Mouse (Mus musculus) Patski (cell line): ENCODE results near the gene Olfr215. TPM values are rescaled to one million over a fixed set of nuclear protein-coding genes. Genes with fewer than 3 reads are reported as not detected.
"Not testable (repeated sequence)": the region's sequence is repeated elsewhere in the genome, so short reads cannot be mapped to it uniquely, and the experiment has no call there.

Experiments
- ATAC-seq: fragments of 100-300 bp; one replicate; pipeline ENCODE4 v1.8.0; 2021
- CTCF ChIA-PET: fragments of 350-600 bp; sonication (Branson Sonifier 250); formaldehyde crosslinking; loops from one replicate; lab custom pipeline; 2022; ENCODE audit warnings: inconsistent platforms; lab: Charles Lee
- POLR2A ChIA-PET: fragments of 350-600 bp; sonication (Branson Sonifier 250); formaldehyde crosslinking; loops from one replicate; lab custom pipeline; 2022; ENCODE audit warnings: antibody characterized with exemption, inconsistent platforms; lab: Charles Lee
- DNase-seq: peaks from one replicate; pipeline ENCODE4 v3.0.0-alpha.2; 2011; ENCODE audit warnings: low read depth, low spot score
- H3K27me3 ChIP-seq: fragments of 371-371 bp; one replicate; pipeline ENCODE4 v1.5.1; 2021
- CTCF ChIP-seq: fragments of 100-300 bp; IDR thresholded peaks from one replicate; pipeline ENCODE4 v1.5.1; 2021
- in situ Hi-C: fragments of 300-500 bp; cut with MboI; formaldehyde crosslinking; loops from 3 replicates; pipeline ENCODE4 v1.11.1; 2018; ENCODE audit warnings: low pct_unique_long_range_greater_than_20kb, mixed read lengths
- polyA plus RNA-seq: library from polyadenylated mRNA; unstranded; gene quantifications from one replicate; pipeline ENCODE4 v1.2.3, GENCODE M21; 2021

The Olfr215 gene
- polyA plus RNA-seq, 1 experiment from 2014 or later: not detected

DNA sequence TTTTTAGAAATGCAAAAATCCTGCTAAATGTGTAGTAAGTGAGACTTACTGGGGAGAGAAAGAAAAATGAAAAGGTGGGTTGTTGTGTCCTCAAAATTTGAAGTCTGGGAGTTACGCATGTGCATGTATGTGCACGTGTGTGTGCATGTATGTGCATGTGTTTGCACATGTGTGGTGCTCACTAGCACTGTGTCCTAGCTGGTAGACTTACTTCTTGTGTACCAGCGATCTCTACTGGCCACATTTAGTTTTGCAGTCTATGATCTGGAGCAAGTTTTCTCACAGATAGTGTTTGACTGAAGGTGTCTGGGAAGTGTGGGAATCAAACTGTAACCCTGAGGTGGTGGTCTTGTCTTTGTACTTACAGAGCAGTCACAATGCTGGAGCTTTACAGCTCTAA is 14.2 kb downstream of the Olfr215 start:
- peaks cover 32% of the 10 kb centered on the region for H3K27me3 ChIP-seq
- ChIA-PET POLR2A (interaction anchor here (1.0 kb wide), 1 partner anchor 10 kb away, joined by 3 read pairs; no protein-coding TSS in a partner anchor), CTCF (interaction anchor here (1.4 kb wide), 1 partner anchor 372 kb away, joined by 3 read pairs; no protein-coding TSS in a partner anchor)
- TF ChIP-seq CTCF: peak; percentile 56
- ATAC-seq (no peak), DNase-seq (no peak)
- in situ Hi-C loops: loop anchor here (25.0 kb wide), 1 partner anchor 533 kb away; no protein-coding TSS in a partner anchor

DNA sequence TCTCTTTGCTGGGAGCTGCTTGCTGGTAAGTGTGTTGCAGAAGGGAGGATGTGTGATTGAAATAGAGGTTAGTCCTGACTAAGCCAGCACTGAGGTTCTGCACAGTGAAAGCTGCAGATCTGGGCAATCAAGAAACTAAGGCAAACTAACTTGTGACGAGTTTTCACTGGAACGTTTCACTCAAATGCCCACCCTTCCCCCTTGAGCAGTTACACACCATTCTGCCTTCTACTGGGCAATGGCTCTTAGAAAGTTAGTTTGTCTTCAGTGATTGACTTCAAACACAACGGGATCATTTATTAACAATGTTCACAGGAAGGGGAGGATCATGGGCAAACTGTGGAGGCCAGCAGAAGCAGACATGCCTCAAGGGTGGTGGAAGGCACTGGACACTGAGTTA is 29.0 kb downstream of the Olfr215 start:
- POLR2A ChIA-PET: no interaction called here
- peaks cover 46% of the 10 kb centered on the region for H3K27me3 ChIP-seq
- TF ChIP-seq CTCF: no peak
- in situ Hi-C loops: loop anchor here (25.0 kb wide), 1 partner anchor 518 kb away; no protein-coding TSS in a partner anchor
- no peak for DNase-seq
- CTCF ChIA-PET: no interaction called here
- no peak for ATAC-seq

DNA sequence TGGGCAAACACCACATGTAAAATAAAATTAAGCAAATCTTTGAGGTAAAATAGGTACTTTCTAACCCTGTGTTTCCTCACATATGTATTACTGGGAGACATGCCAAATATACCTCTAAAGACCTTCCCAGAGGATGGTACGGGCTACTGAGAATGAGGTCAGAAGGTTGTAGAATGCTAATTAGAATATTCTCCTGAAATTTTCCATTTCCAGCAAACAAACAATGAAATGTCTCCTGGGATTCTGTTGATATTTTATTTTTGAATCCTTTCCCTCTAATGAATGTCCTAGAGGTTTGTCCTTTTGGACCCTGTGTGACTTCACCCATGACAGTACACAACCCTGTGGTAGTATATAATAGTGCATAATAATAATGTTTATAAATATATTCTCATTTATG is 30.1 kb downstream of the Olfr215 start, which contains the start of gene Olfr214:
Gene Olfr214, plus strand, starts transcription at position 301 of the 400 bp plus-strand sequence.
- CTCF ChIA-PET: no interaction called here
- peaks cover 41% of the 10 kb centered on the region for H3K27me3 ChIP-seq
- no peak for DNase-seq
- no peak for ATAC-seq
- in situ Hi-C loops: loop anchor here (25.0 kb wide), 1 partner anchor 517 kb away; no protein-coding TSS in a partner anchor
- no peak for TF ChIP-seq CTCF
- POLR2A ChIA-PET: no interaction called here

DNA sequence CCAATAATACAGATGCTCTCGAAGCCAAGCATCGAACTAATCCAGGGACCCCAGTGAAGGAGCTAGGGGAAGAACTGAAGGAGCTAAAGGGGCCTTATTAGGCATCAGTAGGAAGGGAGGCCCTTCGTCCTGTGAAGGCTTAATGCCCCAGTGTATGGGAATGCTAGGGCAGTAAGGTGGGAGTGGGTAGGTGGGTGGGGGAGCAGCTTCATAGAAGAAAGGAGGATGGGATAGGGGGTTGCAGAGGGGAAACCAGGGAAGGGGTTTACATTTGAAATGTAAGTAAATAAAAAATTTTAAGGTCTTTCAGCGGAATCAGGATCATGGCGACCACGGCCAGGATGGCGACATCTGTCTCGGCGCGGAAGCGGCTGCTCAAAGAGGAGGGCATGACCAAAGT is 33.2 kb downstream of the Olfr215 start, which contains the start of gene Gm5580:
Gene Gm5580, plus strand, starts transcription at position 301 of the 400 bp plus-strand sequence.
- in situ Hi-C loops: loop anchor here (25.0 kb wide), 1 partner anchor 514 kb away; no protein-coding TSS in a partner anchor
- POLR2A ChIA-PET, CTCF ChIA-PET, ATAC-seq, DNase-seq: not testable (repeated sequence)
- peaks cover 36% of the 10 kb centered on the region for H3K27me3 ChIP-seq

DNA sequence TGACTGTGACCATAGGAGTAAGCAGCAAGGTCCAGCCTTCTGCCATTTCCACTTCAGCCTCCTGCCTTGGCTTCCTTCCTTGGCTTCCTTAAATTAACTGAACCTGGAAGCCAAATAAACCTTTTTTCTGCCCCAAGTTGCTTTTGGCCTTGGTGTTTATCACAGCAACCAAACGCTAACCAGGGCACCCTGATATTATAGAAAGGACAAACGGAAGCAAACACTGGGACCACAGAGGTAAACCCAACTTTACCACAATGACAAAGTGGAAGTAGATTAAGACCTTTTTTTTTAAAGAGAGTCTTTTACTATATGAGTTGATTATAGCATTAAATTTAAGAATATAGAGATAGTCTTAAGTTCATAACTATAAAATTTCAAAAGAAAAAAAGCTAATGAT is 41.5 kb downstream of the Olfr215 start:
- DNase-seq: no peak
- POLR2A ChIA-PET: no interaction called here
- in situ Hi-C loops: no loop called here
- peaks cover 56% of the 10 kb centered on the region for H3K27me3 ChIP-seq
- TF ChIP-seq CTCF: no peak
- CTCF ChIA-PET: no interaction called here
- no peak for ATAC-seq

DNA sequence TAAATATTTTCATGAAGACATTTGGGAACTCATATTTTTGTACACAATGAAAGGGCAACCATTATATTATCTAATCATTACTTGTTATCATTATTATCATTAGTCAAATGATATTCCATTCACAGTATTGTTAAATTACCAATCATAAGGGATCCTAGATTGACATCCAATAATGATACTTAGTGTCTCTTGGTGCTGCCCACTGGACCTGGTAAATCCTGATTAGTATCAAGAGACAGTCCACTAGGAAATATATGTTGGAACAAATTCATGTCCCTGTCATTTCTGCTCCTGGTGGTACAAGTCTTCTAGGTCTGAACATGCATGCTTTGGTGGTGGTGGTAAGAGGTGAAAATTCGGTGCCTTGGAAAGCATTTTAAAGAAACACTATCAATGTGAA is 45.8 kb downstream of the Olfr215 start, which contains the start of gene Olfr213:
Gene Olfr213, plus strand, starts transcription at position 301 of the 400 bp plus-strand sequence.
- H3K27me3 ChIP-seq: peaks cover 32% of the 10 kb centered on the region
- in situ Hi-C loops: no loop called here
- DNase-seq: no peak
- ChIA-PET CTCF (no interaction called here), POLR2A (no interaction called here)
- TF ChIP-seq CTCF: no peak
- no peak for ATAC-seq

Other genes with a start within 250 kb of the Olfr215 start
- gene March8, start 246.2 kb downstream of the Olfr215 start, polyA plus RNA-seq: 78.7 TPM
- gene Alox5, start 123.0 kb downstream of the Olfr215 start, polyA plus RNA-seq: not detected
- not detected for gene Olfr211, start 95.1 kb downstream of the Olfr215 start, polyA plus RNA-seq
- 0.04 TPM for gene Olfr212, start 77.7 kb downstream of the Olfr215 start, polyA plus RNA-seq
- gene Olfr213, start 45.7 kb downstream of the Olfr215 start, polyA plus RNA-seq: not detected
- 17.2 TPM for gene Gm5580, start 33.1 kb downstream of the Olfr215 start, polyA plus RNA-seq
- gene Olfr214, start 30.0 kb downstream of the Olfr215 start, polyA plus RNA-seq: not detected
- 43.7 TPM for gene Zfp422, start 44.8 kb upstream of the Olfr215 start, polyA plus RNA-seq
- gene Depp1, start 66.4 kb upstream of the Olfr215 start, polyA plus RNA-seq: 11.1 TPM
- 0.71 TPM for gene Rassf4, start 89.8 kb upstream of the Olfr215 start, polyA plus RNA-seq
- gene Tmem72, start 132.7 kb upstream of the Olfr215 start, polyA plus RNA-seq: 7.8 TPM